Mouse (Mus musculus): Measurements from ENCODE around the gene Tor2a. TPM values are rescaled to one million over a fixed set of nuclear protein-coding genes. Genes with fewer than 3 reads are reported as not detected.

The Tor2a gene
- total RNA-seq (2023) = 30.4 TPM

GRCm38 (mm10) chr2:32757056-32757845, at the start of gene Tor2a:
TSS of gene Tor2a (plus strand) at chr2:32757234.

GRCm38 (mm10) chr2:32712934-32713817, 43.9 kb upstream of the Tor2a start, which contains the start of gene Cdk9:
TSS of gene Cdk9 (minus strand) at chr2:32713076.

GRCm38 (mm10) chr2:32720681-32721229, 36.3 kb upstream of the Tor2a start, which contains the start of gene Sh2d3c:
TSS of gene Sh2d3c (plus strand) at chr2:32721055.

GRCm38 (mm10) chr2:32740916-32741272, 16.1 kb upstream of the Tor2a start, which contains the start of gene 6330409D20Rik:
TSS of gene 6330409D20Rik (minus strand) at chr2:32741016.

GRCm38 (mm10) chr2:32775359-32776074, 18.5 kb downstream of the Tor2a start, which contains the start of the genes Ttc16 and Ptrh1:
TSS of gene Ttc16 (minus strand) at chr2:32775633.
TSS of gene Ptrh1 (plus strand) at chr2:32775786.

GRCm38 (mm10) chr2:32784048-32784681, 27.1 kb downstream of the Tor2a start, which contains the start of gene Cfap157:
TSS of gene Cfap157 (minus strand) at chr2:32784428.

Other genes starting within 250 kb of the Tor2a start
- gene Fam102a, start 221.9 kb upstream of the Tor2a start, total RNA-seq (2023) = 188 TPM
- 51.6 TPM for gene Dpm2, start 186.4 kb upstream of the Tor2a start, total RNA-seq (2023)
- gene Pip5kl1, start 182.4 kb upstream of the Tor2a start, total RNA-seq (2023) = 2.3 TPM
- not detected for gene 9430097D07Rik, start 181.6 kb upstream of the Tor2a start, total RNA-seq (2023)
- gene St6galnac4, start 170.1 kb upstream of the Tor2a start, total RNA-seq (2023) = 15.6 TPM
- gene St6galnac6, start 157.5 kb upstream of the Tor2a start, total RNA-seq (2023) = 2.2 TPM
- 0.77 TPM for gene Ak1, start 135.5 kb upstream of the Tor2a start, total RNA-seq (2023)
- gene Eng, start 110.6 kb upstream of the Tor2a start, total RNA-seq (2023) = 5.6 TPM
- 42.6 TPM for gene Fpgs, start 53.1 kb upstream of the Tor2a start, total RNA-seq (2023)
- gene Cdk9, start 44.2 kb upstream of the Tor2a start, total RNA-seq (2023) = 109 TPM
- 104 TPM for gene Sh2d3c, start 36.2 kb upstream of the Tor2a start, total RNA-seq (2023)
- not detected for gene 6330409D20Rik, start 16.2 kb upstream of the Tor2a start, total RNA-seq (2023)
- gene Ttc16, start 18.4 kb downstream of the Tor2a start, total RNA-seq (2023) = not detected
- gene Ptrh1, start 18.6 kb downstream of the Tor2a start, total RNA-seq (2023) = 8.0 TPM
- gene Cfap157, start 27.2 kb downstream of the Tor2a start, total RNA-seq (2023) = not detected
- 1.8 TPM for gene Stxbp1, start 90.0 kb downstream of the Tor2a start, total RNA-seq (2023)
- 0.65 TPM for gene Fam129b, start 118.9 kb downstream of the Tor2a start, total RNA-seq (2023)
- gene Rpl12, start 204.3 kb downstream of the Tor2a start, total RNA-seq (2023) = 1,346 TPM
- gene Lrsam1, start 204.4 kb downstream of the Tor2a start, total RNA-seq (2023) = 9.1 TPM
- 4.1 TPM for gene Slc2a8, start 224.8 kb downstream of the Tor2a start, total RNA-seq (2023)